Mouse (Mus musculus): ENCODE measurements at regions not wholly inside any gene's neighbourhood (a gene's known extent, or its start where the extent isn't known, plus 50 kb on each side); places are given as distances from the start of the nearest gene placed in this dataset.

- no peaks in the 10 kb centered on the region for H3K9me3 ChIP-seq (replicated peaks; ENCODE audit: control insufficient read depth, low read length)
- ATAC-seq (ENCODE audit: insufficient read depth, low read depth) (no peak), DNase-seq (ENCODE audit: low spot score) (no peak)
- no peaks in the 10 kb centered on the region for H3K36me3 ChIP-seq (replicated peaks; ENCODE audit: control insufficient read depth, insufficient read depth, low read length)
- H3K4me2 ChIP-seq (ENCODE audit: low read depth, low read length): no peak overlapping the region
- TF ChIP-seq EP300 (IDR thresholded peaks at IDR 0.05; ENCODE audit: low read depth): no peak
- TF ChIP-seq CTCF (IDR thresholded peaks at IDR 0.05; ENCODE audit: low read depth): peak; percentile 35
- H3K4me3 ChIP-seq (ENCODE audit: low read depth, low read length): no peak overlapping the region
- no peaks in the 10 kb centered on the region for H3K27me3 ChIP-seq (ENCODE audit: control insufficient read depth, insufficient read depth, low read length)
- WGBS: 58% methylated on average over 2 of the region's 2 CpGs
- H3K9ac ChIP-seq (replicated peaks; ENCODE audit: low read depth, low read length): no peak overlapping the region
- no peak overlapping the region for H3K27ac ChIP-seq (ENCODE audit: low read depth)
- no peaks in the 10 kb centered on the region for H3K4me1 ChIP-seq (ENCODE audit: control insufficient read depth, insufficient read depth)
Observed at GRCm38 (mm10) chr2:57772315-57772714, 225.4 kb upstream of the Galnt5 start.

- Histone ChIP-seq H3K9ac (replicated peaks; ENCODE audit: low read depth, low read length) (no peak overlapping the region), H3K4me2 (ENCODE audit: low read depth, low read length) (no peak overlapping the region), H3K4me1 (ENCODE audit: control insufficient read depth, insufficient read depth) (no peaks in the 10 kb centered on the region), H3K27ac (ENCODE audit: low read depth) (no peak overlapping the region), H3K36me3 (replicated peaks; ENCODE audit: control insufficient read depth, insufficient read depth, low read length) (no peaks in the 10 kb centered on the region), H3K27me3 (ENCODE audit: control insufficient read depth, insufficient read depth, low read length) (no peaks in the 10 kb centered on the region), H3K4me3 (ENCODE audit: low read depth, low read length) (no peak overlapping the region), H3K9me3 (replicated peaks; ENCODE audit: control insufficient read depth, low read length) (no peaks in the 10 kb centered on the region)
- no peak for DNase-seq (ENCODE audit: low spot score)
- TF ChIP-seq EP300 (IDR thresholded peaks at IDR 0.05; ENCODE audit: low read depth) (no peak), CTCF (IDR thresholded peaks at IDR 0.05; ENCODE audit: low read depth) (no peak)
- WGBS: 79% methylated on average over 5 of the region's 5 CpGs
- no peak for ATAC-seq (ENCODE audit: insufficient read depth, low read depth)
Observed at GRCm38 (mm10) chr2:57776154-57776553, 221.5 kb upstream of the Galnt5 start.

GRCm38 (mm10) chr2:57780836-57781235 lies 216.8 kb upstream of the Galnt5 start:
- WGBS: 81% methylated on average over 1 of the region's 1 CpGs

GRCm38 (mm10) chr2:57793519-57794296 lies 204.0 kb upstream of the Galnt5 start:
- 74% methylated on average over 8 of the region's 8 CpGs for WGBS
- no peak overlapping the region for H3K4me3 ChIP-seq (ENCODE audit: low read depth, low read length)
- no peaks in the 10 kb centered on the region for H3K27me3 ChIP-seq (ENCODE audit: control insufficient read depth, insufficient read depth, low read length)
- no peak overlapping the region for H3K9ac ChIP-seq (replicated peaks; ENCODE audit: low read depth, low read length)
- H3K27ac ChIP-seq (ENCODE audit: low read depth): no peak overlapping the region
- no peaks in the 10 kb centered on the region for H3K36me3 ChIP-seq (replicated peaks; ENCODE audit: control insufficient read depth, insufficient read depth, low read length)
- no peaks in the 10 kb centered on the region for H3K4me1 ChIP-seq (ENCODE audit: control insufficient read depth, insufficient read depth)
- TF ChIP-seq CTCF (IDR thresholded peaks at IDR 0.05; ENCODE audit: low read depth) (no peak), EP300 (IDR thresholded peaks at IDR 0.05; ENCODE audit: low read depth) (no peak)
- DNase-seq (ENCODE audit: low spot score): no peak
- no peaks in the 10 kb centered on the region; the same call in 1 of the 2 replicates for H3K9me3 ChIP-seq (replicated peaks; ENCODE audit: control insufficient read depth, low read length)
- no peak overlapping the region for H3K4me2 ChIP-seq (ENCODE audit: low read depth, low read length)
- no peak for ATAC-seq (ENCODE audit: insufficient read depth, low read depth)

More at GRCm38 (mm10) chr2:57780836-57781235, 216.8 kb upstream of the Galnt5 start:
- H3K4me2 ChIP-seq (ENCODE audit: low read depth, low read length): no peak overlapping the region
- H3K36me3 ChIP-seq (replicated peaks; ENCODE audit: control insufficient read depth, insufficient read depth, low read length): no peaks in the 10 kb centered on the region
- H3K9me3 ChIP-seq (replicated peaks; ENCODE audit: control insufficient read depth, low read length): no peaks in the 10 kb centered on the region
- H3K4me3 ChIP-seq (ENCODE audit: low read depth, low read length): no peak overlapping the region
- TF ChIP-seq CTCF (IDR thresholded peaks at IDR 0.05; ENCODE audit: low read depth) (no peak), EP300 (IDR thresholded peaks at IDR 0.05; ENCODE audit: low read depth) (no peak)
- ATAC-seq (ENCODE audit: insufficient read depth, low read depth): no peak
- no peaks in the 10 kb centered on the region for H3K27me3 ChIP-seq (ENCODE audit: control insufficient read depth, insufficient read depth, low read length)
- H3K27ac ChIP-seq (ENCODE audit: low read depth): no peak overlapping the region
- no peak for DNase-seq (ENCODE audit: low spot score)
- H3K9ac ChIP-seq (replicated peaks; ENCODE audit: low read depth, low read length): no peak overlapping the region
- no peaks in the 10 kb centered on the region for H3K4me1 ChIP-seq (ENCODE audit: control insufficient read depth, insufficient read depth)

- H3K27me3 ChIP-seq (ENCODE audit: control insufficient read depth, insufficient read depth, low read length): no peaks in the 10 kb centered on the region
- no peak overlapping the region for H3K4me3 ChIP-seq (ENCODE audit: low read depth, low read length)
- DNase-seq (ENCODE audit: low spot score): no peak
- no peaks in the 10 kb centered on the region for H3K36me3 ChIP-seq (replicated peaks; ENCODE audit: control insufficient read depth, insufficient read depth, low read length)
- no peak overlapping the region for H3K9ac ChIP-seq (replicated peaks; ENCODE audit: low read depth, low read length)
- no peaks in the 10 kb centered on the region for H3K4me1 ChIP-seq (ENCODE audit: control insufficient read depth, insufficient read depth)
- no peak for ATAC-seq (ENCODE audit: insufficient read depth, low read depth)
- H3K27ac ChIP-seq (ENCODE audit: low read depth): no peak overlapping the region
- no peaks in the 10 kb centered on the region; the same call in 1 of the 2 replicates for H3K9me3 ChIP-seq (replicated peaks; ENCODE audit: control insufficient read depth, low read length)
- H3K4me2 ChIP-seq (ENCODE audit: low read depth, low read length): no peak overlapping the region
- TF ChIP-seq CTCF (IDR thresholded peaks at IDR 0.05; ENCODE audit: low read depth) (no peak), EP300 (IDR thresholded peaks at IDR 0.05; ENCODE audit: low read depth) (no peak)
- 60% methylated on average over 2 of the region's 2 CpGs for WGBS
Observed at GRCm38 (mm10) chr2:57799279-57799678, 198.4 kb upstream of the Galnt5 start.

- H3K4me1 ChIP-seq (ENCODE audit: control insufficient read depth, insufficient read depth): no peaks in the 10 kb centered on the region
- no peak for DNase-seq (ENCODE audit: low spot score)
- H3K4me3 ChIP-seq (ENCODE audit: low read depth, low read length): no peak overlapping the region
- H3K9me3 ChIP-seq (replicated peaks; ENCODE audit: control insufficient read depth, low read length): no peaks in the 10 kb centered on the region
- TF ChIP-seq CTCF (IDR thresholded peaks at IDR 0.05; ENCODE audit: low read depth): no peak
- TF ChIP-seq EP300 (IDR thresholded peaks at IDR 0.05; ENCODE audit: low read depth): no peak
- no peak overlapping the region for H3K27ac ChIP-seq (ENCODE audit: low read depth)
- H3K4me2 ChIP-seq (ENCODE audit: low read depth, low read length): no peak overlapping the region
- H3K36me3 ChIP-seq (replicated peaks; ENCODE audit: control insufficient read depth, insufficient read depth, low read length): no peaks in the 10 kb centered on the region
- no peaks in the 10 kb centered on the region for H3K27me3 ChIP-seq (ENCODE audit: control insufficient read depth, insufficient read depth, low read length)
- H3K9ac ChIP-seq (replicated peaks; ENCODE audit: low read depth, low read length): no peak overlapping the region
- no peak for ATAC-seq (ENCODE audit: insufficient read depth, low read depth)
- 46% methylated on average over 1 of the region's 1 CpGs for WGBS
Observed at GRCm38 (mm10) chr2:57807911-57808310, 189.8 kb upstream of the Galnt5 start.

All from heart, postnatal 0 days (tissue).